Mouse (Mus musculus) midbrain, embryonic 13.5 days (tissue): ENCODE measurements around the gene Trafd1. TPM values are rescaled to one million over a fixed set of nuclear protein-coding genes. Genes with fewer than 3 reads are reported as not detected.

Source experiments
- polyA plus RNA-seq: library from polyadenylated mRNA; unstranded; fragments of >200 nt; fragmentation: Nextera tagmentation; extraction: Ambion mirVana; gene quantifications from 2 replicates; pipeline ENCODE4 v1.2.1, GENCODE M21; 2015

The Trafd1 gene
- polyA plus RNA-seq, 1 experiment from 2014 or later = 150 TPM

Other genes with a start within 250 kb of the Trafd1 start
- 22.9 and 23.2 TPM in 2 replicates for gene Ptpn11, start 194.2 kb downstream of the Trafd1 start, polyA plus RNA-seq
- 416 and 429 TPM in 2 replicates for gene Rpl6, start 181.2 kb downstream of the Trafd1 start, polyA plus RNA-seq
- 16.8 and 18.0 TPM in 2 replicates for gene Hectd4, start 165.4 kb downstream of the Trafd1 start, polyA plus RNA-seq
- gene Naa25, start 12.3 kb upstream of the Trafd1 start, polyA plus RNA-seq = 48.0 and 50.7 TPM in 2 replicates
- 1.2 and 1.6 TPM in 2 replicates for gene Tmem116, start 66.3 kb upstream of the Trafd1 start, polyA plus RNA-seq
- gene Erp29, start 66.9 kb upstream of the Trafd1 start, polyA plus RNA-seq = 152 and 160 TPM in 2 replicates
- not detected in 2 replicates for gene Adam1b, start 117.8 kb upstream of the Trafd1 start, polyA plus RNA-seq
- 4.9 TPM in 2 replicates for gene Adam1a, start 159.8 kb upstream of the Trafd1 start, polyA plus RNA-seq
- gene Gm42878, start 159.8 kb upstream of the Trafd1 start, polyA plus RNA-seq = not detected in 2 replicates
- gene Mapkapk5, start 160.3 kb upstream of the Trafd1 start, polyA plus RNA-seq = 55.5 and 60.5 TPM in 2 replicates
- gene Aldh2, start 208.2 kb upstream of the Trafd1 start, polyA plus RNA-seq = 91.9 and 92.3 TPM in 2 replicates
- 1.2 and 1.3 TPM in 2 replicates for gene Acad12, start 233.3 kb upstream of the Trafd1 start, polyA plus RNA-seq